Mouse (Mus musculus): Measurements from ENCODE around the gene Slc10a7. TPM values are rescaled to one million over a fixed set of nuclear protein-coding genes. Genes with fewer than 3 reads are reported as not detected.

Slc10a7 gene
- polyA plus RNA-seq, 1 experiment, result 14.2 TPM

GRCm38 (mm10) chr8:78742453-78742852, 233.3 kb downstream of the Slc10a7 start:
- no peak for TF ChIP-seq CTCF (IDR thresholded peaks at IDR 0.05; ENCODE audit: low read depth, low read length)
- TF ChIP-seq POLR2A (IDR thresholded peaks at IDR 0.05; ENCODE audit: borderline replicate concordance, low read depth, low read length), result no peak
- Histone ChIP-seq H3K27ac (ENCODE audit: insufficient read depth, low read depth, low read length) (no peak overlapping the region), H3K4me1 (ENCODE audit: control insufficient read depth, insufficient read depth, low read length) (peaks cover 6% of the 10 kb centered on the region; the same call in 1 of the 2 replicates)

GRCm38 (mm10) chr8:78747052-78747451, 237.9 kb downstream of the Slc10a7 start:
- Histone ChIP-seq H3K27ac (ENCODE audit: insufficient read depth, low read depth, low read length) (no peak overlapping the region), H3K4me3 (ENCODE audit: insufficient read depth, low read length) (no peak overlapping the region), H3K4me1 (ENCODE audit: control insufficient read depth, insufficient read depth, low read length) (no peaks in the 10 kb centered on the region)
- TF ChIP-seq POLR2A (IDR thresholded peaks at IDR 0.05; ENCODE audit: borderline replicate concordance, low read depth, low read length), result no peak
- no peak for TF ChIP-seq CTCF (IDR thresholded peaks at IDR 0.05; ENCODE audit: low read depth, low read length)

More at GRCm38 (mm10) chr8:78742453-78742852, 233.3 kb downstream of the Slc10a7 start:
- no peak overlapping the region for H3K4me3 ChIP-seq (ENCODE audit: insufficient read depth, low read length)

- TF ChIP-seq POLR2A (IDR thresholded peaks at IDR 0.05; ENCODE audit: borderline replicate concordance, low read depth, low read length), result no peak
- TF ChIP-seq CTCF (IDR thresholded peaks at IDR 0.05; ENCODE audit: low read depth, low read length), result no peak
- Histone ChIP-seq H3K27ac (ENCODE audit: insufficient read depth, low read depth, low read length) (no peak overlapping the region), H3K4me1 (ENCODE audit: control insufficient read depth, insufficient read depth, low read length) (no peaks in the 10 kb centered on the region), H3K4me3 (ENCODE audit: insufficient read depth, low read length) (no peak overlapping the region)
These were observed 239.6 kb downstream of the Slc10a7 start for GRCm38 (mm10) chr8:78748701-78749100.

- no peaks in the 10 kb centered on the region for H3K4me1 ChIP-seq (ENCODE audit: control insufficient read depth, insufficient read depth, low read length)
- no peak overlapping the region for H3K27ac ChIP-seq (ENCODE audit: insufficient read depth, low read depth, low read length)
- no peak for TF ChIP-seq CTCF (IDR thresholded peaks at IDR 0.05; ENCODE audit: low read depth, low read length)
- H3K4me3 ChIP-seq (ENCODE audit: insufficient read depth, low read length), result no peak overlapping the region
These were observed 241.0 kb downstream of the Slc10a7 start for GRCm38 (mm10) chr8:78749861-78750825.

GRCm38 (mm10) chr8:78751151-78751550, 242.0 kb downstream of the Slc10a7 start:
- no peak overlapping the region for H3K27ac ChIP-seq (ENCODE audit: insufficient read depth, low read depth, low read length)
- TF ChIP-seq CTCF (IDR thresholded peaks at IDR 0.05; ENCODE audit: low read depth, low read length) (no peak), POLR2A (IDR thresholded peaks at IDR 0.05; ENCODE audit: borderline replicate concordance, low read depth, low read length) (no peak)
- no peak overlapping the region for H3K4me3 ChIP-seq (ENCODE audit: insufficient read depth, low read length)
- H3K4me1 ChIP-seq (ENCODE audit: control insufficient read depth, insufficient read depth, low read length), result no peaks in the 10 kb centered on the region

GRCm38 (mm10) chr8:78754986-78755385, 245.8 kb downstream of the Slc10a7 start:
- Histone ChIP-seq H3K27ac (ENCODE audit: insufficient read depth, low read depth, low read length) (no peak overlapping the region), H3K4me1 (ENCODE audit: control insufficient read depth, insufficient read depth, low read length) (no peaks in the 10 kb centered on the region), H3K4me3 (ENCODE audit: insufficient read depth, low read length) (no peak overlapping the region)
- TF ChIP-seq POLR2A (IDR thresholded peaks at IDR 0.05; ENCODE audit: borderline replicate concordance, low read depth, low read length) (no peak), CTCF (IDR thresholded peaks at IDR 0.05; ENCODE audit: low read depth, low read length) (no peak)

- no peak for TF ChIP-seq POLR2A (IDR thresholded peaks at IDR 0.05; ENCODE audit: borderline replicate concordance, low read depth, low read length)
- no peak for TF ChIP-seq CTCF (IDR thresholded peaks at IDR 0.05; ENCODE audit: low read depth, low read length)
- Histone ChIP-seq H3K4me3 (ENCODE audit: insufficient read depth, low read length) (no peak overlapping the region), H3K27ac (ENCODE audit: insufficient read depth, low read depth, low read length) (no peak overlapping the region), H3K4me1 (ENCODE audit: control insufficient read depth, insufficient read depth, low read length) (no peaks in the 10 kb centered on the region)
These were observed 250.0 kb downstream of the Slc10a7 start for GRCm38 (mm10) chr8:78759139-78759538.

GRCm38 (mm10) chr8:78764976-78765375, 255.8 kb downstream of the Slc10a7 start:
- TF ChIP-seq POLR2A (IDR thresholded peaks at IDR 0.05; ENCODE audit: borderline replicate concordance, low read depth, low read length), result no peak
- no peak for TF ChIP-seq CTCF (IDR thresholded peaks at IDR 0.05; ENCODE audit: low read depth, low read length)
- no peaks in the 10 kb centered on the region for H3K4me1 ChIP-seq (ENCODE audit: control insufficient read depth, insufficient read depth, low read length)
- H3K4me3 ChIP-seq (ENCODE audit: insufficient read depth, low read length), result no peak overlapping the region
- H3K27ac ChIP-seq (ENCODE audit: insufficient read depth, low read depth, low read length), result no peak overlapping the region

GRCm38 (mm10) chr8:78765556-78765955, 256.4 kb downstream of the Slc10a7 start:
- Histone ChIP-seq H3K4me3 (ENCODE audit: insufficient read depth, low read length) (no peak overlapping the region), H3K4me1 (ENCODE audit: control insufficient read depth, insufficient read depth, low read length) (no peaks in the 10 kb centered on the region), H3K27ac (ENCODE audit: insufficient read depth, low read depth, low read length) (no peak overlapping the region)
- TF ChIP-seq POLR2A (IDR thresholded peaks at IDR 0.05; ENCODE audit: borderline replicate concordance, low read depth, low read length) (no peak), CTCF (IDR thresholded peaks at IDR 0.05; ENCODE audit: low read depth, low read length) (no peak)

GRCm38 (mm10) chr8:78770584-78770983, 261.4 kb downstream of the Slc10a7 start:
- H3K4me1 ChIP-seq (ENCODE audit: control insufficient read depth, insufficient read depth, low read length), result no peaks in the 10 kb centered on the region
- no peak overlapping the region for H3K4me3 ChIP-seq (ENCODE audit: insufficient read depth, low read length)
- TF ChIP-seq POLR2A (IDR thresholded peaks at IDR 0.05; ENCODE audit: borderline replicate concordance, low read depth, low read length) (no peak), CTCF (IDR thresholded peaks at IDR 0.05; ENCODE audit: low read depth, low read length) (no peak)
- H3K27ac ChIP-seq (ENCODE audit: insufficient read depth, low read depth, low read length), result no peak overlapping the region
